Mouse (Mus musculus) hindbrain, embryonic 15.5 days (tissue): ENCODE measurements around the gene Ghrh. TPM values are rescaled to one million over a fixed set of nuclear protein-coding genes. Genes with fewer than 3 reads are reported as not detected.
"Not testable (repeated sequence)": the region's sequence is repeated elsewhere in the genome, so short reads cannot be mapped to it uniquely, and the experiment has no call there.

Experiments used
- ATAC-seq: fragments of 200-750 bp; cut with Nextera tagmentation; 2 replicates; pipeline ENCODE4 v1.8.0; 2017; ENCODE audit warnings: low read depth, moderate number of reproducible peaks, moderate TSS enrichment; ENCODE audit not compliant: low FRiP score
- H3K27ac ChIP-seq: fragments of 300-500 bp; sonication (generic); replicated peaks from 2 replicates; pipeline ENCODE4 v1.5.1; 2015; ENCODE audit warnings: mild to moderate bottlenecking, inconsistent platforms
- H3K27me3 ChIP-seq: fragments of 300-500 bp; sonication (generic); 2 replicates; pipeline ENCODE4 v1.6.1; 2015; ENCODE audit warnings: control low read depth, inconsistent platforms
- H3K36me3 ChIP-seq: fragments of 300-500 bp; sonication (generic); 2 replicates; pipeline ENCODE4 v1.6.1; 2015; ENCODE audit warnings: control low read depth, inconsistent platforms
- H3K4me1 ChIP-seq: fragments of 300-500 bp; sonication (generic); replicated peaks from 2 replicates; pipeline ENCODE4 v1.6.1; 2015; ENCODE audit warnings: control low read depth, inconsistent platforms
- H3K4me2 ChIP-seq: fragments of 300-500 bp; sonication (generic); 2 replicates; pipeline ENCODE4 v1.6.1; 2015; ENCODE audit warnings: moderate library complexity, mild to moderate bottlenecking, inconsistent platforms
- H3K4me3 ChIP-seq: fragments of 300-500 bp; sonication (generic); 2 replicates; pipeline ENCODE4 v1.5.1; 2015; ENCODE audit warnings: mild to moderate bottlenecking, inconsistent platforms
- H3K9ac ChIP-seq: fragments of 300-500 bp; sonication (generic); 2 replicates; pipeline ENCODE4 v1.6.1; 2015; ENCODE audit warnings: inconsistent platforms
- H3K9me3 ChIP-seq: fragments of 300-500 bp; sonication (generic); 2 replicates; pipeline ENCODE4 v1.6.1; 2016; ENCODE audit warnings: control low read depth, inconsistent platforms
- WGBS: fragments of 180-500 bp; shearing (Covaris S2); methylation state at CpG from one replicate; pipeline ENCODE4 v1.1.7; 2015; 5-methylcytosine and 5-hydroxymethylcytosine counted together
- polyA plus RNA-seq: library from polyadenylated mRNA; unstranded; fragments of >200 nt; fragmentation: Nextera tagmentation; extraction: Ambion mirVana; gene quantifications from 2 replicates; pipeline ENCODE4 v1.2.1, GENCODE M21; 2015

Gene Ghrh
- 1.2 and 1.3 TPM in 2 replicates for polyA plus RNA-seq

DNA sequence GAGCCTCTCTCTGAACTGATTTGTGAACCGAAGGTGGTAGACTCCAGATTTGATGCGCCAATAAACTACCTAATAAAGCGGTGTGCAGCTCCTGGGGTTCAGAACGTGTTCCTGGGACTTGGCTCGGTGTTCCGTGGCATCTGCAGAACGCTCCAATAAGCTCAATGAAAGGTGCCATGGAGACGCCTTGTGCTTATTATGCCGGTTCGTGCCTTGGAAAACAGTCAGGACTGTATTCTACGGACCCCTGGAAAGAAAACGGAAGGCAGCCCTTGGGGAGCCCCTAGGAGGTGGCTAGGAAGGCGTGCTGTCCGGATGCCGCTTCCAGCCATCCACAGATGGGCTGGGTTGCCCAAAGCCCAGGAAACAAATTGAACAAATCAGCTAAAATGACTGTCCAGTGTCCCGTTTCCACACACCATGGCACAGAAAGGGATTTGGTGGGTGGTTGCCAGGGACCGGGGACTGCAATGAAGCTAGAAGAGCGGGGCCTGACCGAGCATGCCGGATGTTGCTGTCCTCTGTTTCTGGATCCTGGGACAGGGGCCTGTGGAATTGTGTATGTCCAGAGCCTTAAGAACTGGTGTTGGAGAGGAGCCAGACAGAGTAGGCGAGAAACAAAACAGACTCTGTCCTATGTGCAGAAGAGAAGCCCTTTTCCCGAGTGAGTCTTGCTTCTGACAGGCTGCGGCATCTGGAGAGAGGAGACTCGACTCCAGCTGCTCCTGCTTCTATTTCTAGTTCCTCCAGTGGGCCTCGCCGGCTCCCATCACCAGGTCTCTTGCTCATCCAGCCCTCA is at the start of gene Ghrh:
TSS of gene Ghrh (minus strand) at position 146 of the 799 bp plus-strand sequence.
- Histone ChIP-seq H3K4me3 (no peak within 1 kb of the TSS), H3K4me2 (peak within 1 kb of the TSS; percentile 36), H3K36me3 (no peaks in the 10 kb centered on the region), H3K9ac (peak within 1 kb of the TSS; percentile 26; the same call in 1 of the 2 replicates), H3K4me1 (peaks cover 44% of the 10 kb centered on the region), H3K27me3 (no peaks in the 10 kb centered on the region), H3K27ac (peak within 1 kb of the TSS; percentile 94), H3K9me3 (no peaks in the 10 kb centered on the region)
- ATAC-seq: peak; percentile 82
- WGBS: 21% methylated on average over 26 of the region's 26 CpGs

DNA sequence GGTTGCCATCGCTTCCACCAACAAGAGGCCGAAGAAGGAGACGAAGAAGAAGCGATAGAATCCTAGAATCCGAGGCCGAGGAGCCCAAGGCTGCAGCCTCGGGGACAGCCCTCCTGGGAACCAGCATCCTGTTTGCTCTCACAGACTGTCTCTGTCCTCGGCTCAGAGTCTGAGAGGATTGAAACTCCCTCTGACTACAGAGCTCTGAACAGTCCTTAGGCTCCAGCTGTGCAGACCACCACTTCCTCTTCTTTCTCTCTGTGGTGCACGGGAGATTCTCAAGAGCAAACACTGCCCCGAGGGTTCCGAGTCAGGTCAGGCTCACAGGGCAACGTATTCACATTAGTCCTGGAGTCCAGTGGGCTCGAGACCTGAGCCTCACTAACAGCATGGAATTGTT is 48.7 kb upstream of the Ghrh start:
- no peak overlapping the region for H3K4me3 ChIP-seq
- WGBS: 66% methylated on average over 13 of the region's 13 CpGs
- 0 out of 2 replicates have a peak, but pooled peaks cover 5% of the 10 kb centered on the region for H3K4me1 ChIP-seq
- H3K9me3 ChIP-seq: no peaks in the 10 kb centered on the region
- no peak for ATAC-seq
- H3K4me2 ChIP-seq: no peak overlapping the region
- H3K36me3 ChIP-seq: peaks cover 24% of the 10 kb centered on the region
- peak overlapping the region; percentile 17; the same call in 1 of the 2 replicates for H3K27ac ChIP-seq
- H3K27me3 ChIP-seq: no peaks in the 10 kb centered on the region
- H3K9ac ChIP-seq: no peak overlapping the region

DNA sequence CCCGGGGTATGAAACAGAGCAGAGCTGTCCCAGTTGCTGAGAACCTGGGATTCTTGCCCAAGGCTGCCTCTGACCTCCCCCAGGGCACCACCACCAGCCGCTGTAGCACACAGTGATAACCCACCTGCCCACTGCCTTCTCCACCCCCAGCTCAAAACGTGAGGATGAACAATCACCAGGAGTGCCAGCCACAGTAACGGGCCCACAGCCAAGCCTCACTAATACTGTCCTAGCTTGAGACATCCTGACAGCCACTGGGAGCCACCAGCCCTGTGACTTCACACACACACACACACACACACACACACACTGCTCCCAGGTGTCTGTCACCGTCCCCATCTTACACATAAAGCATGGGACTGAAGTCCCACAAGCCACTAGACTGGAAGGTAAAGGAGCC is 48.1 kb upstream of the Ghrh start:
- Histone ChIP-seq H3K4me1 (0 out of 2 replicates have a peak, but pooled peaks cover 5% of the 10 kb centered on the region), H3K9ac (no peak overlapping the region), H3K4me2 (no peak overlapping the region), H3K27me3 (no peaks in the 10 kb centered on the region), H3K27ac (0 out of 2 replicates have a peak overlapping the region, but pooled peaks have one; percentile 17), H3K9me3 (no peaks in the 10 kb centered on the region), H3K4me3 (no peak overlapping the region), H3K36me3 (peaks cover 24% of the 10 kb centered on the region)
- no peak for ATAC-seq
- WGBS: 72% methylated on average over 5 of the region's 5 CpGs

DNA sequence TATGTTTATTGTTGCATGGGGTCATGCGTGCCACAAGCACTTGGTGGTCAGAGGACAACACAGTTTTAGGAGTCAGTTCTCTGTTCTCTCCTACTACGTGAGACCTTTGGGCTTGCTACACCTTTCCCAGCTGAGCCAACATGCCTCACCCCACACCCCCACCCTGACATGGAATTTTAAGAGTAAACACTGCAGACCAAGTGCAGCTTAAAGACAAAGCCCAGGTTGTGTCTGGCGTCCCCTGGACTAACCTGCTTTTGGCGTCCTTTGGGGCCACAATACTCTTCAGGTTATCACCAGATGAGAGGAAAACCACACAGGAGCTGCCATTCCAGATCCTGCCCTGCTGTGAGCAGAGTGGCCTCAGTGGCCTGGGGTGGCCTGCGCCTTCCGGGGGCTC is 47.6 kb upstream of the Ghrh start:
- H3K4me3 ChIP-seq: no peak overlapping the region
- 81% methylated on average over 6 of the region's 6 CpGs for WGBS
- H3K27ac ChIP-seq: 0 out of 2 replicates have a peak overlapping the region, but pooled peaks have one; percentile 11
- H3K4me2 ChIP-seq: no peak overlapping the region
- no peaks in the 10 kb centered on the region for H3K27me3 ChIP-seq
- peaks cover 24% of the 10 kb centered on the region for H3K36me3 ChIP-seq
- no peak overlapping the region for H3K9ac ChIP-seq
- 0 out of 2 replicates have a peak, but pooled peaks cover 5% of the 10 kb centered on the region for H3K4me1 ChIP-seq
- H3K9me3 ChIP-seq: no peaks in the 10 kb centered on the region
- no peak for ATAC-seq

DNA sequence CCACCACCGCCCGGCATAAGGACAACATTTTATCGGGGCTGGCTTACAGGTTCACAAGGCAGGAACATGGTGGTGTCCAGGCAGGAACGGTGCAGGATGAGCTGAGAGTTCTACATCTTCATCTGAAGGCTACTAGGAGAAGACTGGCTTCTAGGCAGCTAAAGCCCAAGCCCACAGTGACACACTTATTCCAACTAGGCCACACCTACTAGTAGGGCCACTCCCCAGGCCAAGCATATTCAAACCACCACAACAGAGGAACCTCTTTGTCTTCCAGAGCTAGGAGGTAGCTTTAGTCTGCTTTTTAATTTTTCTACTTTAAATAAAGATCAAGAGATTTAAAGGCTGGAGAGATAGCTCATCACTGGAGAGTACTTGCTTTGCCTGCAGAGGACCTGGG is 46.2 kb upstream of the Ghrh start:
- H3K4me2 ChIP-seq: no peak overlapping the region
- H3K27me3 ChIP-seq: no peaks in the 10 kb centered on the region
- 0 out of 2 replicates have a peak, but pooled peaks cover 5% of the 10 kb centered on the region for H3K4me1 ChIP-seq
- peaks cover 22% of the 10 kb centered on the region for H3K36me3 ChIP-seq
- H3K9me3 ChIP-seq: no peaks in the 10 kb centered on the region
- no peak for ATAC-seq
- WGBS: 98% methylated on average over 4 of the region's 4 CpGs
- H3K4me3 ChIP-seq: no peak overlapping the region
- H3K9ac ChIP-seq: no peak overlapping the region
- no peak overlapping the region for H3K27ac ChIP-seq

DNA sequence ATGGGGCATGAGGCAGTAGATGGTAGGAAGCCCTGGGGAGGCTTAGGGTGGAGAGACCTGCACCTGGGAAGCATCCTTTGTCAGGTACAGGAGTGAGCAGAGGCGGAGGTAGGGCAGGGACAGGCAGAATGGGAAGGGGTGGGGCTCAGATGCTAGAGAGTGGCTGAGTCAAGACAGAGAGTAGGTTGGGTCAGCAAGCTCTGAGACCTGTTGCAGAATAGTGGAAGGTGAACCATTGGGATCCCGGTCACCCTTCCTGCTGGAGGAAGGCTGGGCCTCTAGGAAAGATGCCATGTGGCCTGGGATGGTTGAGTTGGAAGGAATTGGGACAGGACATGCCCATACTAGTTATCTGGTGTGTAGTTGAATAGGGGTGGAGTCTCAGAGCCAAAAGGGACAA is 45.0 kb upstream of the Ghrh start:
- Histone ChIP-seq H3K9me3 (no peaks in the 10 kb centered on the region), H3K9ac (no peak overlapping the region), H3K27ac (no peak overlapping the region), H3K36me3 (peaks cover 13% of the 10 kb centered on the region), H3K4me1 (0 out of 2 replicates have a peak, but pooled peaks cover 5% of the 10 kb centered on the region), H3K27me3 (no peaks in the 10 kb centered on the region), H3K4me2 (no peak overlapping the region), H3K4me3 (no peak overlapping the region)
- ATAC-seq: no peak
- 96% methylated on average over 2 of the region's 2 CpGs for WGBS

DNA sequence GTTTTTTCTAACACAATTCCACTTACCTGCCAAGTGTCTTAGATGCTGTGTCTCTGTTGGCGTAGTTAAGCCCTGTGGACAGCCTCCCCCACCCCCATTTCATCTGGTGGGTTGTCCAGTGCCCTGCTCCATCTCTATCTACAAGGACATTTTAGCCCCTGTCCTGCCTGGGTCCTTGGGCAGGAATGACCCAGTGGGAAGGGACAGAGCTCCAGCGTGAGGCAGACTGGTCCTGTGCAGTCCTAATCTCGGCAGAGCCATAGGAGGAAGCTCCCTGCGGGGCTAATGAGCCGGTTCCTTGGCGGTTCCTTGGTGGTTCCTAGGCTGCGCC is 42.2 kb upstream of the Ghrh start:
- ATAC-seq: no peak
- Histone ChIP-seq H3K27me3 (no peaks in the 10 kb centered on the region), H3K4me1 (0 out of 2 replicates have a peak, but pooled peaks cover 4% of the 10 kb centered on the region), H3K9me3 (no peaks in the 10 kb centered on the region), H3K9ac (no peak overlapping the region), H3K27ac (no peak overlapping the region), H3K4me3 (no peak overlapping the region), H3K4me2 (no peak overlapping the region), H3K36me3 (no peaks in the 10 kb centered on the region)
- WGBS: 82% methylated on average over 7 of the region's 7 CpGs

DNA sequence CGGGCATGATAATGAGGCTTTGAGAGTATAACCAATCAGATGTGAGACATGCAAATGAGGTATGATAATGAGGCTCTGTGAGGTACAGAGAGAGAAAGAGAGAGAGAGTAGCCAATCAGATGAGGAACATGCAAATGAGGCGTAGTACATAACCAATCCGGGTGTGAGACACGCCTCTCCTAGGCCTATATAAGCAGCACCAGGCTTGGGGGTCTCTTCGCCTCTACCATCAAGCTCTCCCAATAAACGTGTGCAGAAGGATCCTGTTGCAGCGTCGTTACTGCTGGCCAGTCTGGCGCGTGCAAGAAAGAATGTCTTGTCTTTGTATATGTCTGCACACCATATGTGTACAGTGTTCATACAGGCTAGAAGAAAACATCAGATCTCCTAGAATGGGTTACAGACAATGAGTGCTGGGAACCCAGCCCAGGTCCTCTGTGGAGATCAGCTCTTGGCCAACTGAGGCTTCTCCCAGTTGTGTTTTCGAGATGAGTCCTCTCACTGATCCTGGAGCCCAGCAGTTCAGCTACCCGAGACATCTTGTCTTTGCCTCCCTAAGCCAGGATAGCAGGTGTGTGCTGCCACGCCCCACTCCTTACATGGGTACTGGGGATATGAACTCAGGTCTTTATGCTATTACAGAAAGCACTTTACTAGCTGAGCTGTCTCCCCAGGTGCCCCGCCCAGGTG is 41.7 kb upstream of the Ghrh start:
- H3K4me1 ChIP-seq, H3K27me3 ChIP-seq, H3K36me3 ChIP-seq, H3K9ac ChIP-seq, H3K27ac ChIP-seq, H3K9me3 ChIP-seq, H3K4me2 ChIP-seq, H3K4me3 ChIP-seq, ATAC-seq: not testable (repeated sequence)
- WGBS: 94% methylated on average over 14 of the region's 14 CpGs

DNA sequence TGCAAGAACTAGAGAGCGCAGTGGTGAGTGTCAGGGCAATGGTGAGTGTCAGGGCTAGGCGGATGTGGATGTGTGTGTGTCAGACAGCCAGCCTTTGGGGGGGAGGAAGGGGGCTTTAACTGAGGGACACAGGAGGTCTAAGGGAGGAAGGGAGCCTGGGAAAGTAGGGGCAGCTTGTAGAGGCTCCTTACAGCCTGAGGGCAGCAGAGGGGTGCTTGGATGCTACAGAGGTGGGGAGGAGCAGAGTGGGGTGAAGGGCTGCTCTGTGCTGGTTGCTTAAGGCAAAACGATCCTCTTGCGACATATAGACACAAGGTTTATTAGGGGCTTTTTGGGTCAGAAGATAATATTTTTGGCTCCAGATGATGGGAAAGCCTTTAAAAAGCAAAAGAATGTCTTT is 37.5 kb upstream of the Ghrh start:
- Histone ChIP-seq H3K4me2 (no peak overlapping the region), H3K9me3 (no peaks in the 10 kb centered on the region), H3K27ac (peak overlapping the region; percentile 23; the same call in 1 of the 2 replicates), H3K36me3 (peaks cover 5% of the 10 kb centered on the region; the same call in 1 of the 2 replicates), H3K4me3 (no peak overlapping the region), H3K27me3 (no peaks in the 10 kb centered on the region), H3K4me1 (0 out of 2 replicates have a peak, but pooled peaks cover 4% of the 10 kb centered on the region), H3K9ac (no peak overlapping the region)
- 73% methylated on average over 4 of the region's 4 CpGs for WGBS
- ATAC-seq: no peak

DNA sequence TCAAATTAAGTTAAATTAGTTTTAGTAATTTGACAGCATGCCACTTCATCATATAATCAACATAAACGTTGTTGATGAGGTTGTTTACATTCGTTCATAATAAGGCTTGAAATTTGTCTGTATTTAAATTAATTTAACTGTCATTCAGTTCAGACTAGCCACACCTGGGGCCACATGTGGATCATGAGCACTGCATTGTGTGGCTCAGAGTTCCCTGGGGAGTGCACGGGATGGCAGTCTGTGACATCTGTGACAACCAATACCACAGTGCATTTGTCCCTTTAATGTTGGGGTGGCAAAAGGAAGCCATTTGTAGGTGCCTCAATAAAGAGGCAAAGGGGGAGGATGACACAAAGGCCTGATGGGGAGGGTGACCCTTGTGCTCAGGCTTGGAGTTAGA is 29.7 kb upstream of the Ghrh start:
- peaks cover 12% of the 10 kb centered on the region; the same call in 1 of the 2 replicates for H3K36me3 ChIP-seq
- no peak overlapping the region for H3K9ac ChIP-seq
- H3K9me3 ChIP-seq: no peaks in the 10 kb centered on the region
- peaks cover 14% of the 10 kb centered on the region for H3K4me1 ChIP-seq
- H3K4me2 ChIP-seq: no peak overlapping the region
- WGBS: 31% methylated on average over 3 of the region's 3 CpGs
- no peaks in the 10 kb centered on the region for H3K27me3 ChIP-seq
- H3K4me3 ChIP-seq: no peak overlapping the region
- no peak overlapping the region for H3K27ac ChIP-seq
- ATAC-seq: no peak

DNA sequence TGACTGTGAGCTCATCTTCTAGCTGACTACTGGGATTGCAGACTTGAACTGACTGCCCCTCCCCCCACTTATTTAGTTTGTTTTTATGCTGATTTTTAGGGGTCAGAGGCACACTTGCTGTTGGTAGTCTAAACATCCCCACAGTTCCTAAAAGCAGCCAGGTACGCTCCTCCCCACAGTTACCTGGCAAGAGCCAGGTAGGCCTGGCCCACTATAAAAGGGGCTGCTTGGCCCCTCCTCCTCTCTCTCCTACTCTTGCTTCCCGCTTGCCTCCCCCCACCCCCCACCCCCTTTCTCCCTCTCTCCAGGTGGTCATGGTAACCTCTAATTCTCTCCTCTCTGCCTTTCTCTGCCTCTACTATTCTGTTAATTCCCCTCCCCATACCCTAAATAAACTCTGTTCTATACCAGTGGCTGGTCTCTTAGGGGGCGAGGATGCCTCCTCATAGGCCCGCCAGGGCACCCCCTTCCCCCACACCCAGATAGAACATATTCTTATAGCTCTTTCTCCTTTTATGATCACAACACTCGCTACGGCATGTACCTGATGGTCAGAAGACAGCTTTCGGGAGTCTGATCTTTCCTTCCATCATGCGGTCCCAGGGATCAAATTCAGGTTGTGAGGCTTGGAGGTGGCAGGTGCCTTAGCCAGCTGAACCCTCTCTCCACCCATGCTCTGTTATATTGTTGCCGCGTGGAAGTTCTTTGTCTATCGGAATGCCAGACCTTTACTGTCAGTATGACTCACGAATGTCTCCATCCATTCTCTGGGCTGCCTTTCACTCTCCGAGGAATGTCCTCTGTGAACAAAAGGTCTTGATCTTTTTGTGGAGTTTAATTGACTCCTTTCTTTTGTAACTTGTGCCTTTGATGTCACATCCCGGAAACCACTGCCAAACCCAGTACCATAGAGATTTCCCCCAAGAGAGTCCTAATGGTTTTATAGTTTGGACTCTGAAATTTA is 28.8 kb upstream of the Ghrh start:
- H3K27me3 ChIP-seq: no peaks in the 10 kb centered on the region
- H3K36me3 ChIP-seq: peaks cover 12% of the 10 kb centered on the region; the same call in 1 of the 2 replicates
- H3K27ac ChIP-seq: peak overlapping the region; percentile 49
- H3K9ac ChIP-seq: no peak overlapping the region
- H3K4me1 ChIP-seq: peaks cover 14% of the 10 kb centered on the region
- ATAC-seq: peak; percentile 38; the same call in 1 of the 2 replicates
- H3K4me3 ChIP-seq: 0 out of 2 replicates have a peak overlapping the region, but pooled peaks have one; percentile 10
- H3K4me2 ChIP-seq: peak overlapping the region; percentile 39
- WGBS: 13% methylated on average over 14 of the region's 14 CpGs
- H3K9me3 ChIP-seq: no peaks in the 10 kb centered on the region
